Mouse (Mus musculus) cerebellum, adult 11 months (tissue): ENCODE measurements at regions not wholly inside any gene's neighbourhood (a gene's known extent, or its start where the extent isn't known, plus 50 kb on each side); places are given as distances from the start of the nearest gene placed in this dataset.

Source experiments
- DNase-seq: peaks from one replicate; pipeline ENCODE4 v3.0.0; 2022

DNA sequence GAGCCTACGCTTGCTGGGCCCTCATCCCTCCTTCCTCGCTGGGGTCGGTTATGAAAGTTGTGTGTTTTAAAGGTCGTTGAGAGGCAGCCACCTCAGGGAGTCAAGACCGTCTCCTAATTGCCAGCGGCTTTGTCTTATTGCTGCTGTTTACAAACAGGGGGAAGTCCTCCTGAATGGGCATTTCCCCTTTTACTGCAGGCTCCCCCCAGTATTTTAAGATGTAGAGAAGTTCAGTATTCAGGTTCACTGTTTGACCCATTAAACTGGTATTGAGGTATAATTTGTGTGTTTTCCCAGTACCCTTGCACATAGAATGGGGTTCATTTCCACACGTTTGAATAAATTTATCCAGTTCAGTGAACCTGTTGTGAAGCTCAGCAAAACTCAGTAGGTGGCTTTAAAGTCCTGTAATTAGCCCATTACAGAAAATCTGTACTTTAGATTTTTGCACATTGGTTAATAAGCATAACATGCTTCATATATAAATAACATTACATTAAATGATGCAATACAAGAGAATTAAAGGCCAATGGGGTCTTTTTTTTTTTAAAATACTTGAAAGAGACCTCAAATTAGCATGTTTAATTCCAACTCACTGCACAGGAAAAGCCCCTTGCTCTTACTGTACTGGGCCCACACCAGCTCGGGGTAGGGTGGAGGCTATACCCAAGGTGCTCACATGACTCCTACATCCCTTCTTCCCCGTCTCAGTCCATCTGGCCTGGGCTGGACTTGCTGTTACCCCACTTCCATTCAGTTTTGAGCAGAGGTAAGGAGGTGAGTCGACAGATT lies 63.7 kb downstream of the Nkx2-1 start:
- DNase-seq, result no peak

DNA sequence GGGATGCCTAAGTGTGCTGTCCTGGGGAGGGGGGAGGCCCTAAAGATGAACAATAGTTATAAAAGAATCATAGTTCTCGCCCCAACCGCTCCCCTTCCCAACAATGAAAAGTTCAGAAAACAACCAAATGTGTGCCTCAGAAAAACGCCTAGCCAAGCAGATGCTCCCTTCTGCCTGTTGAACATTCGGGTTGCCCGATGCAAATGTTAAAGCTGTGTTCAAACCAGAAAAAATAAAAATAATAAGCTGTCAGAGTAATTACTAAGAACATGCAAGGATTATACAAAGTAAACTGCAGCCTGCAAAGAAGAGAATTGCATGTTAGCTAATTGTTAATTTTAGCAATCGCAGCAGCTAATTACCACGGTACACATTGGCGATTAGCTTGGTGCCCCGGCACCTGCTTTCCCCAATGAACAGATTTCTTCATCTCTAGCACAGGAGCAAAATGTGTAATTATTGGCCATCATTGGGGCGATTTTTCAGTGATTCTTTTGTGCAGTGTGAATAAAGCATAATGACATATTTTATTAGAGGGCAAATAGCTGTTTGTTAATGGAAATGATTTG lies 65.7 kb downstream of the Nkx2-1 start:
- no peak for DNase-seq

DNA sequence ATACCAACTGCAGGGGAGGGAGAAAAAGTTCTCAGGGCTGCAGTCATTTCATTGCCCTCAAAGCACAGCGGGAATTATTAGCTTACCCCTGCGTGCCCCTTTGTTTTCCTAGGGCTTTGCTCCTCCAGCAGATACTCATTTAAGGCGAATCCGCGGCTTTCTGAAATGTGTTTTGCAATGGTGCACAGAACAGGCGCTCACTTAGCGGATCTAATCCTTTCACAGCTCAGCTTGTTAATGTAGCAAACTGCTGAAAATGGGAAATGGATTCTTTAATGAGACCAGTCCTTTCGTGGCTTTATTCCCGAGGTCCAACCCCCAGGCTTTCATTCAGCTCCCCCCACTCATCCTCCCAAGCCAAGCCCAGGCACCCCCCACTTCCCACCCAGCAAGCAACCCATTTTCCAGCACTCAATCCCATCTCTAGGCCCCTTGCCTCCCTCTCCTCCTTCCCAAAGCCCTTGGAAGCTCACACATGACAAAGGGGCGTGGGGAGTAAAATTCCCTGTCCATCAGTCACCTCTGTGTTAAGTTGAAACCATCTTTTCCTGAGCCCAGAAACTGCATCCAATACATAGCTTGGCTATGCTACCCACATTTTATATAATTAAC lies 77.1 kb downstream of the Nkx2-1 start:
- DNase-seq, result no peak

DNA sequence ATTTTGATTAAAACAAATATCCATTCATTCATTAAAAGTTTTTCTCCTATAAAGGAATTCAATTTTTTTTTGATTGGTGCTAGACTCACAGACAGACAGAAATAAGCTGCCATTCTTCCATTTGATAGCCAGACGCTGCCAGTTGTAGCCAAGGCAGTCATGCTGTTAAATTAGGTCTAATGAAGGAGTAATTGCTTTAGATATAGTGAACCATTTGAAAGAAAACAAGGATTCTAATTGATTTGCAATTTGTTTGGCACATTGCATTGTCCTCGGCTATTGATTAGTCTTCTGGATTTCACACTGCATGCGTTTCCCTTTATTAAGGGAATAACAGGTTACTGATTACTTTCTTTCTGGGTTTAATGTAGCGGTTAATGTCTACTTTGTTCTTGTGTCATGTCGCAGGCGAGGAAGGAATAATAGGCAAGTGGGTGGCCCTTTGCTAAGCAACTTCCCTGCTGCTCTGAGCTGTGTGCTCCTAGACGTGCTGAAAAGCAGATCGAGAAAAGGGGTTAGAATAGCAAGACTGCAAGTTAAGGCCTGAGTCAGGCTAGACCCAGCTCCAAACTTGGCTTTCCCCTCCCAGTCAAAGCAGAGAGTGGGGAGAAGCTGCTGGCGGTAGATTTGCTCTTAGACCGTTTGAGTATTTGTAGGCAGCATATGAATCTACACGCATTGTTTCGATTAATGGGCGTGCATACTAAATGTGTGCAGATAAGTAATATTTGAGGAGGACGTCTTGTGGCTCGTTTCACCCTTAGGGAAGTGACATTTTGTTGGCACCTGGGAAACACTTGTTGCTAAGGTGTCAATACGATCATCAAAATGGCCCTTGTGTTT lies 77.8 kb downstream of the Nkx2-1 start:
- DNase-seq, result no peak

DNA sequence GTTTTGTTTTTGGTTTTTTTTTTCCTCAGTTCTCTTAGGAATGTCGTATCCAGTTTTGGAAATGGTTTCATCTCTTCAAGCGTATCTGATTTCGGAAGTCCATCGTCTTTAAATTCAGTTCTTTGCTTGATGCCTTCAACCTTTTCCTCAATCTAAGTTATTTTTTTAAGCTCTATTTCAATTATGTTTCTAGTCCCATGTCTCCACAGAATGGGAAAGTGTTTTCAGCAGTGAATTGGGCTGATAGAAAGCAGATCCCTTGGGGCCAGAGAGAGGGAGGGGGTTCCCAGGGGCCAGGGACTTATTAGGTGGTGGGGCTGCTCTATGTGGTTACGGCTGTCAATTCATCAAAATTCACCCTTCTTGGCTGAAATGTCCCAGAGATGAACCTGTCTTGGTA lies 78.8 kb downstream of the Nkx2-1 start:
- no peak for DNase-seq

DNA sequence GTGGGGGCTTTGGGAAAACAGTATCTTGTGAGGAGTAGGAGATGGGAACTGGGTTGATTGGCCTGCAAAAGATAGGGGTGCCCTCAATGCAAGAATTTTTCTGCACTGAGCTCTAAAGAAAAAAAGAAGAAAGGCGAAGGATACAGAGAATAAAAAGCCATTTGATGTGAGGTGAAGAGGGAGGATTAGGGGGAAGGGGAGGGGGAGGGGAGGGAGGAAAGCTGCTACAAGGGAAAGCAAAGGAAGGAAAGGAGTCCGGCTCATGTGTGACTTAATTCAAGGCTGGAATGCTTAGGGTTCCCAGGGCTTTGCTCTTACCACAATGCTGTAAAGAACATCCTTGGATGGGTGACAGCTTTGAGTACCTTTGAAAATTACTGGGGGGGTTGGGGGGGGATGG lies 79.4 kb downstream of the Nkx2-1 start:
- DNase-seq, result no peak

DNA sequence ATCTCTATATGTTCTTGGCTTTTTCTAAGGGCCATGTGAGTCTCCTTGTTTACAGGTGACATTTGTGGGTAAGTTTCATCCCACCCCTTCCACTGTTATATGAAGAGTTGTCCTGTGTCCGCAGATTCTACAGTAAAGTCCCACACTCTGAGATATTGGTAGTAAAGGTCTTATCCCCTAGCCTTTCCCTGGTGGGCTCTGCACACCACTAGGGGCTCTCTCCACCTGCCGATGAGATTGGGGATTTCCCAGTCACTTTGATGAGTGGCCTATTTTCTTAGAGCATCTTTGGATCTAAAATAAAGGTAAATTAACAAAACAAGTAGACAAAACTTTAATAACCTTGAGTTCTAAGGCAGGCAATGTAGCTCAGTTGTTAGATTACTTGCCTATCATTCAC lies 86.4 kb downstream of the Nkx2-1 start:
- no peak for DNase-seq

DNA sequence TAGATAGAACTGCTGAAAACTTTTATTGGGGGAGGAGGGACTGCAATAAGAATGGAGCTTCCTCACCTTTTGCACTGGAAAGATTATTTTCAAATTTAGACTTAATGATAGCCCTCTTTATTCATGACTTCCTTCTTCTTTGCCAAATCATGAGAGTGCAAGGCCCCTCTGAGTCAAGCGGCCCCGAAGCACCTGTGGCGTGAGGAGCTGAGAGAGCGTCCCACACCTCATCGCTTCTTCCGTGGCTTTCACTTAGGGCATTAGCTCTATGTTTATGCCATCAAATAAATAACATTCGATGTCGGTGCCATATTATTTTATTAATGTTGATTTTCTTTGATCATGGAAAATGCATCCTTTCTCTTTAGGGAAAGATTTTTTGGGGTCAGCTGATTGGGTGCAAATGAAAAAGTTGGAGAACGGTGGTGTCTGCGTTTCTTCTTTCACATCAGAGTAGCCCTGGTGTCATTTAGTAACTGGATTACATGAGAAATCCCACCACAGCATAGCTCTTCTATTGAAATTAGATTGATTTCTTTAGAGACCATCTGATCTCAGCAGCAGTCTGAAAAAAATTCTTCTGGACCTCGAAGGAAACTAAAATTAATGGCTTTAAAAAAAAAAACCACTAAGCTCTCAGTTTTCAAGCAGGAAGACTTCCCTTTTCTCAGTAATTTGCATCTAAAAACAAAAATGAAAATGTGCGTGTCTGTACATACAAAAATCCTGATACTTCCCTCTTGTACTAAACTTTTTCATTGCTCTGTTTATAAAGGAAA lies 87.7 kb downstream of the Nkx2-1 start:
- no peak for DNase-seq

DNA sequence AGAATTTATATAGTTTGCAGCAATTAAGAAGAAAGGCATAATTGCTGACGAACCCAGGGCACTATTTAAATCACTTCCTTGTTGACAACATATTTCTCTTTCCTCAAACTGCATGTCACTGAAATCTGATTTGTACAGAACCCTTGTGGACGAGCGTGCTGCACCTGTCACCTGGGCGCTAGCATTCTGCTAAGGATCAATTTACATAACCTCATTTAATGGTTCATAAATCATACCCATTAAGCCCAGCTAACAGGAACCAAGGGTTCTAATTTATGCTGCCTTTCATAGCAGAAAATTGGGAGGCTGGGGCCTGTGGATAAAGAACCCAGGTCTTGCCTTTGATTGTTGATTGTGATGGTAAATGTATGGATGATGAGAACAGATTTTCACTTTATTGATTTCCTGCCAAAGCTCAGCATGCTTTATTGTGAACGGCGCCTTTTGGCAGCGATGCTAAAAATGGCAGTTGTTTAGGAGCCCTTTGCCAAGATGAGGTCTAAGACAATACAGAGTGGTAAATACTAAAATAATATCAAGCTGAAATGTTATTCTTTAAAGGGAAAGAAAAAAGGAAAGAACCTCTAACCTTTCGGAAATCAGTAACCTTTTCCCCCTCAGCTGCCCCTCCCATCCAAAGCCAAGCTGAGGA lies 95.4 kb downstream of the Nkx2-1 start:
- DNase-seq, result peak; percentile 1

DNA sequence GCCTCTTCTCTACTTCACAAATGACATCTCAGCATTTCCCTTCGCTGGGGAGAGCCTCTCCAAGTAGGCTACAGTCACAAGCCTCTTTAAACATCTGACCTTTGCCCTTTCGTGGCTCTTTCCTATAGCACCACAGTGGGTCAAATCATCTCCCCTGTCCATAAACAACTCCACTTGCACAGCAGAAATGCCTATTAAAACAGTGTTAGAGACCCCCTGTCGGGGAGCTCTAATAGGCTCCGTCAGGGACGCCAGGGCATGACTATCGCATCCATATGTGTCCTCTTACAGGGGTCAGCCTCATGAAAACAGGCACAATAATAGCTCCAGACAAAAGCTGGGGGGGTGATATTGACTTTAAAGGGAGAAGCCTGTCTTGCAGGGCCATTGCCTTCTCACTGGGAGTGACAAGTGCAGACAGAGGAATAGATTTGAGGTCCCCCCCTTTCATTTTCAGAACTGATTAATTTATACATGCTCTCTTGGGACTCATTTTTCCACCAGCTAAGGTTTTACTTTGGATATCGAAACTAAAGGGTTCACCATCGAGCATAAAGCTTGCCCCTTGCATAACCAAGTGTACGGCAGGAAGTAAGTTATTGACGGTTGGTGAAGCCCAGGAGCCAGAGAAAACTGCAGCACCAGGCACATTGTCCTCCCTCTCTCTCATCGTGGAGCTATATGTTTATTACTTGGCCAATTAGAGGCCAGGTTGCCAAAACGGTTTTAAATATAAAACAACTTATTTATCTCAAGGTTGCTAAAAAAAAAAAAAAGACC lies 94.6 kb upstream of the Mbip start:
- no peak for DNase-seq

DNA sequence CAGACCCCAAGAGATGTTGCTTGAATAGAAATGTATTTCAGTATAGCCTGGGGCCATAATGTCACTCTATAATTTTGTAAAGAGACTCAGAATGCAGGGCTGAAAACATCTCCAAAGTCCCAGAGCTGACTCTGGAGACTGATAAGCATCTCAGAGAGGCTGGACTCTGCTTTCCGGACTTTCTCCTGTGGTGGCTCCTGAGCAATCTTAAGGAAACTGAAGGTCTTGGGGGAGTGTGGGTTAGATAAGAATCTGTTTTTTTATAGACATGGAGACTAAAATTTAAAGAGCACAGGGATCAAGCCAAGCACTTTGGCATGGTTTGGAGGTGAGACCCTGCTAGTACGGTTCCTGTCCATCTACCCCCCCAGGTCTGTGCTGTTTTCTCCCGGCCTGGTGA lies 92.7 kb upstream of the Mbip start:
- no peak for DNase-seq

DNA sequence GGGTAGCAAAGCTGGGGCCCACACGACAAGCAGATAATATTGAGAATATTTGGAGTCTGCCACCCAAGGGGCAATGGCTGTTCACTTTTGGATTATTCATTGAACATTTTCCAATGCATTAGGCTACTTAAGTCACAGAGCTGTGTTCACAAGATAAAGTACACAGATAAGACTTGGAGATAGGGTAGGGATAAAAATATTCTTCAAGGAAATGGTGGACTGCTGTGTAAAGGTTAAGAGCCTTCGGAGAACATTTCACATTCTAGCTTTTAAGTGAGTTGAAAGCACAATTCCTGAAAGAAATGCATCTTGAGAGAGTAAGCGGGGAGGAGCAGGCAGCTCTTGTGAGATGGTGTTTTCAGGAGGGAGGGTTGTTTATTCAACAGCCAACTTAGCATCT lies 92.3 kb upstream of the Mbip start:
- no peak for DNase-seq

DNA sequence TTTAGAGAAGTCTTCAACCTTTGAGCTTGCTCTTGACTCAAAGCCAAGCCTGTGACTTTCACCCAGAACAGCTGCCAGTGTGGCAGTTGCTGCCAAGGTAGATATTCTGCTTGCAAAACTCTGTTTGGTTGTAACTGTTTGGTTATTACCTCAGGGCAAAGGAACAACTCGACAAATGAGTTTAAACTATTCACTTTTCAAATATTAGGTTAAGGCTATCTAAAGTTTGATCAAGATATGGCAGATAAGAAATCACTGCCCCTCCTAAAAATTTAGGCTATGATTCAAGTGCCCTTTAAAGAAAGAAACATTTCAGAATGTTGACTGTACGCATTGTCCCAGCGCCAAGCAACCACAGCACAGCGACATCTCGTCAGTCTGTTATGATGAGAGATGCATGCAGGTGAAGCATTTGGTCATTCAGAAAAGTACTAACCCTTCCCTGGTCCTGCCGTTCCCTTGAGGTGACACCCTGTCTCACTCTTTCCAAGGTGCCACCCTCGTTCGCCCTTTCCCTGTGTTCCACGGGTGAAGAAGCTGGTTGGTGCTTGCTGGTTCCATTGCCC lies 81.1 kb upstream of the Mbip start:
- no peak for DNase-seq

DNA sequence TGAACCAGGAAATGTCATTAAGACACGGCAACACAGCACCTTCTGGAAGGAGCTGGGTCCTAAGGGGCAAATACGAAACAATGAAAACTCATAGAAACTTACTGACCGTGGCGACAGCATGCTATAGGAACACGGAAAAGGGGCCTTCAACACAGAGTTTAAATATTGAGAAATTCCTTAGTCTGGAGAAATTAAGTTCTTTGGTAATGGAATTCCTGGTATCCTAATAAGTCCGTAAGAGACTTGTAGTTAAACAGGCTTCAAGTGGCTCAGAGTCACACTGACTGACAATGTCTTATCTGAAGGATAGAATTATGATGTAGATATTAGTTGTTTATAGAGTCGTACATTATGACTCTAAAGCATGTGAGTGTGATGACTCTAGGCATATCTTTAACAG lies 70.4 kb upstream of the Mbip start:
- no peak for DNase-seq

DNA sequence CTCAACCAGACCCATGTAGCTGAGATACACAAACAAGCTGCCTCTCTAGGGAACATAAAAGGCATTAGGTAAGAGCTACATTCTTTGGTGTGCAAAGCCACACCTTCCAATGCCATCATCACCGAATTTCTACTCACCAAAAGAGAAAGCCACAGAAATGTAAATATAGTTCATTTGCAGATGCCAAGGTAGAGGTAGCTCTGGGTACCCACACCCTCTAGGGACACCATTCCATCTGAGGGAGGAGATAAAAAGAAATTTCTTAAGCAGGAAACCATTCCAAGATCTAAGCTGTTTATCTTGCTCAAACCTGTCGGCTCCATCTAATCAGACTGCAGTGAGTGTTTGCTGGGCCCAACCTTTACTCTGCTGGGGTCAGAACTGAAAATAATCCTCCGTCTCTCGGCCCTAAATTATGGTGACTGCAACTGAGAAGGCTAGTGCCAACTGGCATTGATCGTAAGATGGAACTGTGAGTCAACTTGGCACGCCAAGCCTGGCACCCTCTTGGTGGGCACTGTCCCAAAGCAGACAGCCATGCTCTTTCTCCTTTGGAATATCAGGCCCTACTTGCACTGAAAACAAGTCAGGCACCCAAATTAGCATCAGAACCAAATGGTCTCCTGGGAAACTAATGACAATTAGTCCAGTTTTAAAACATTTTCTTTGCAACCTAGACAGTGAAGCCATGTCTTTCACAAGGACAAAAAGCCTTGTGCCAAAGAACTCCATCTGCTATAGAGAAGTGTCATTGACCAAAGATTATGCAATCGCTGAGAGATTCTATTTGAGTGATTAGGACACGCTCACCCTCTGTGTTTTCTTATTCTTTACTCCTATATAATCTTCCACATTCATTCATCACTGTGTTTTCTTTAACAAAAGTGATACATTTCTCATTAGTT lies 69.4 kb upstream of the Mbip start:
- peak; percentile 70 for DNase-seq

DNA sequence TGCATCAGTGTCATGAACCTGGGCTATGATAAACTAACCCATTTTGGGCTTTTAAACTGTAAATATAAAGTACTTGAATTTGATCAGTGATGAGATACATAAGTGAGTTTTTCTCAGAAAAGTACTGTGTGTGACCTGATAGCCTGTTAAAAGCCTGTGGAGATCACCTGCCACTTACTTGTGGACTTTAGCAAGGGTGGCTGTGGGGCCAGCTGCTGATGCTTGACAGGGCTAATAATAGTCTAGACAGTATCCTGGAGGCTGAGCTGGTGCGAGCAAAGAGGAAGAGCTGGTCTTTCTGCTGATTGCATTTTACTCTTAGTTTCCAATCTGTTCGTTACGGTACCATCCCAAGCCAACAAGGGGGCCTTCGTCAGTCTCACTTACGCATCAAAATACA lies 60.0 kb upstream of the Mbip start:
- DNase-seq, result no peak

DNA sequence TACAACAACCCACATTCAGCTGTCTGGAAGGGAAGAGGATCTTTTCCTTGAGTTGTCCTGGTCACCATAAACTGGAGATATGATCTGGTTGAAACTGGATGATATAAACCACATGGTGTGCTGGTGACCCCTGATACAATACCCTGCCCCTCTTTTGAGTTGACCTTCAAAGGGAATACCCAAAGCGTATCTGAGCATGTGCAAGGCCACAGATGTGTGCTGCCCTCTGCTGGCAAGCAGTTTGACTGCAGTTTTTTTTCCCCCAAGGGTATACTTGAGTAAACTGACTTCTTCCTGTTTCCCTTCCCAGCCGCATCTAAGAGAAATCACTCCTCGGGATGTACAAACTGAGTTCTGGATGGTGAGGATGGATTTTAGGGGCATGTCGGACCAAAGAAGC lies 59.1 kb upstream of the Mbip start:
- no peak for DNase-seq

DNA sequence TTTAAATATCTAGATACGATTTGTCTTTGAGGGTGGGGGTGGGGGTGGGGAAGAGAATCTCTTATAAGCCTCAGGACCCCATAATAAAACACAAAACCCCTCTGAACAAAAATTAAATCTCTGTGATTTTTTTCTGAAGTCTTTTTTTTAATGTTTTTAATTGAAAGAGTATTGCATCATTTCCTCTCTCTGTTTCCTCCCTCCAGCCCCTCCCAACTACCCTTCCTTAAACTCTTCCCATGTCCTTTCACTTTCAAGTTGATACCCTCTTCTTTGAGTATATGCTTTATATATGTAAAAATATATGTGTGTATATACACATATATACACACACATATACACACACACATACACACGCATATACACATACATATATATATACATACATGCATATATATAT lies 58.6 kb upstream of the Mbip start:
- no peak for DNase-seq

DNA sequence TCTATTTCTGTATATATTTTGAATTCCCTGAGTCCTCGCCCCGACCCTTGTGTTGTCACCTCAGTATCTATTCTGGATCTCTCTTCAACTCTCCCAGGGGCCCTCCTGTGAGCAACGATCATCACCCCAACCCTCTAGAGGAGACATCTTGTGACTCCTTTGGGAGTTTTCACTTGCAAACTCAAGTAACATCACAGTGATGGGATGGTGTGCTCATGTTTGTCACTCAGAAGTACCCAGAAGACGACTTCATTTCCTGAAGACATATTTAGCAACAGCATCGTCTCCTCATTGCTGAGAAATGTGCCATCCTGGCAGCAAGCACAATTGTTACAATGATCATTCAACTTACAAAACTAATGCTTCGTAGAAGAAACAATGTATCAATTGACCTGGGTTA lies 57.9 kb upstream of the Mbip start:
- DNase-seq, result no peak

DNA sequence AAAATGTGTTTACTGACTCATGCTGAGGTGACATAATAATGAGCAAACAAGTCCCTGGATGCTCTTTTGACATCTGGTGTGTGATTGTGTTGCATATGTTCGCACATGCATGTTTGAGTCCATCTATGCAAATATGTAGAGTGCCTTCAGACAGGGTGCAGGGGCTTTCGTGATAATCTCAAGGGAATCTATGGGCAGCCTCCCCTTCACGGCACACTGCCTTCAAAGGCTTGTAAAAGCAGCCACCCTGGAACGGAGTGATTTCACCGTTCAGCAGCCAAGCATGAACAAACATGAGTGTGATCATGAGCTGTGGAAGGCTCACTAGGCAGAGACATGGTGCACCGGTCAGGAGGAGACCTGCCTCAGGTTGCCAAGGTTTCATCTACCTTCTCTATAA lies 57.1 kb upstream of the Mbip start:
- DNase-seq, result no peak
